Comparison of ENCODE assay signal across 31 mouse cellular contexts in genomic region chr11:116443935-116444334, GRCm38 (mm10). TPM values are rescaled to one million over a fixed set of nuclear protein-coding genes. Genes with fewer than 3 reads are reported as not detected.
DNase-seq lines count a peak whose midpoint lies in the region; ATAC-seq and TF ChIP-seq lines count a peak whose summit lies in the region.
"Had no signal": no experiment of that assay in that cellular context is flagged by ENCODE, and none has a peak within 500 bp of the region (broad histone marks: within the 10 kb centered on the region; RNA-seq: fewer than 3 reads in every experiment).

No protein-coding gene starts in this region.

- H3K36me3 ChIP-seq in hindbrain, embryonic 13.5 days = peaks cover 7% of the 10 kb centered on the region
- H3K36me3 ChIP-seq in hindbrain, embryonic 10.5 days = peaks cover 22% of the 10 kb centered on the region
- H3K36me3 ChIP-seq in midbrain, embryonic 11.5 days (ENCODE audit: control insufficient read depth, insufficient read depth, low read length) = peaks cover 4% of the 10 kb centered on the region; the same call in 1 of the 2 replicates
- peaks cover 6% of the 10 kb centered on the region for H3K36me3 ChIP-seq in midbrain, postnatal 0 days (ENCODE audit: insufficient read depth, low read length)
- H3K36me3 ChIP-seq in intestine, postnatal 0 days (ENCODE audit: control insufficient read depth, insufficient read depth) = peaks cover 9% of the 10 kb centered on the region

- H3K9me3 ChIP-seq in hindbrain, embryonic 13.5 days = no peaks in the 10 kb centered on the region
- H3K9me3 ChIP-seq in hindbrain, embryonic 10.5 days = no peaks in the 10 kb centered on the region
- no peaks in the 10 kb centered on the region for H3K9me3 ChIP-seq in midbrain, embryonic 11.5 days (ENCODE audit: control insufficient read depth, low read length)
- H3K9me3 ChIP-seq in midbrain, postnatal 0 days (ENCODE audit: low read length) = no peaks in the 10 kb centered on the region
- H3K9me3 ChIP-seq in intestine, postnatal 0 days (ENCODE audit: control insufficient read depth) = no peaks in the 10 kb centered on the region
- H3K9me3 ChIP-seq: embryonic facial prominence, embryonic 12.5 days; forebrain, embryonic 10.5 days; heart, embryonic 12.5 days; limb, embryonic 13.5 days had no signal

- H3K27me3 ChIP-seq in hindbrain, embryonic 13.5 days = peaks cover 23% of the 10 kb centered on the region
- peaks cover 23% of the 10 kb centered on the region for H3K27me3 ChIP-seq in hindbrain, embryonic 10.5 days (ENCODE audit: insufficient read depth, poor library complexity, severe bottlenecking)
- peaks cover 5% of the 10 kb centered on the region; the same call in 1 of the 2 replicates for H3K27me3 ChIP-seq in midbrain, embryonic 11.5 days (ENCODE audit: control insufficient read depth, insufficient read depth, low read length)
- no peaks in the 10 kb centered on the region; the same call in 1 of the 2 replicates for H3K27me3 ChIP-seq in midbrain, postnatal 0 days (ENCODE audit: insufficient read depth, low read length)
- no peaks in the 10 kb centered on the region; the same call in 1 of the 2 replicates for H3K27me3 ChIP-seq in intestine, postnatal 0 days (replicated peaks; ENCODE audit: control insufficient read depth, insufficient read depth, low read length)

- no peak overlapping the region for H3K4me3 ChIP-seq in hindbrain, embryonic 13.5 days
- no peak overlapping the region for H3K4me3 ChIP-seq in hindbrain, embryonic 10.5 days
- no peak overlapping the region for H3K4me3 ChIP-seq in midbrain, embryonic 11.5 days (ENCODE audit: low read depth, low read length)
- H3K4me3 ChIP-seq in midbrain, postnatal 0 days (ENCODE audit: low read depth, low read length) = no peak overlapping the region
- no peak overlapping the region for H3K4me3 ChIP-seq in intestine, postnatal 0 days (ENCODE audit: low read depth, low read length)
- H3K4me3 ChIP-seq: embryonic facial prominence, embryonic 12.5 days; forebrain, embryonic 10.5 days; heart, adult 2 months; heart, embryonic 12.5 days; limb, embryonic 13.5 days; myocyte had no signal

- WGBS in hindbrain, embryonic 13.5 days = 92% methylated on average over 6 of the region's 6 CpGs
- 86% methylated on average over 6 of the region's 6 CpGs for WGBS in hindbrain, embryonic 10.5 days
- WGBS in midbrain, embryonic 11.5 days = 89% methylated on average over 6 of the region's 6 CpGs
- 87% methylated on average over 6 of the region's 6 CpGs for WGBS in midbrain, postnatal 0 days
- 95% methylated on average over 6 of the region's 6 CpGs for WGBS in intestine, postnatal 0 days

- ATAC-seq in hindbrain, embryonic 13.5 days (ENCODE audit: low FRiP score) = no peak
- no peak for ATAC-seq in midbrain, embryonic 11.5 days (ENCODE audit: low FRiP score)
- no peak for ATAC-seq in midbrain, postnatal 0 days (ENCODE audit: low FRiP score)
- no peak for ATAC-seq in intestine, postnatal 0 days
- ATAC-seq: CD4-positive, CD25-positive, alpha-beta regulatory T cell, adult 4 months; forebrain, postnatal 0 days; midbrain, embryonic 16.5 days had no signal

- H3K4me1 ChIP-seq in hindbrain, embryonic 13.5 days (replicated peaks) = peaks cover 28% of the 10 kb centered on the region
- peaks cover 57% of the 10 kb centered on the region for H3K4me1 ChIP-seq in hindbrain, embryonic 10.5 days (replicated peaks)
- H3K4me1 ChIP-seq in midbrain, embryonic 11.5 days (ENCODE audit: control insufficient read depth, insufficient read depth, low read length) = no peaks in the 10 kb centered on the region
- H3K4me1 ChIP-seq in midbrain, postnatal 0 days (ENCODE audit: insufficient read depth, low read length) = no peaks in the 10 kb centered on the region; the same call in 1 of the 2 replicates
- H3K4me1 ChIP-seq in intestine, postnatal 0 days (replicated peaks; ENCODE audit: control insufficient read depth, insufficient read depth, low read length) = no peaks in the 10 kb centered on the region

- TF ChIP-seq CTCF in midbrain, postnatal 0 days (IDR thresholded peaks at IDR 0.05) = no peak
- TF ChIP-seq CTCF in intestine, postnatal 0 days (IDR thresholded peaks at IDR 0.05; ENCODE audit: low read depth) = no peak

- peak overlapping the region; percentile 24; the same call in 1 of the 2 replicates for H3K9ac ChIP-seq in hindbrain, embryonic 13.5 days
- H3K9ac ChIP-seq in midbrain, embryonic 11.5 days (ENCODE audit: low read length) = no peak overlapping the region
- H3K9ac ChIP-seq in midbrain, postnatal 0 days (replicated peaks; ENCODE audit: low read length, poor library complexity, severe bottlenecking) = no peak overlapping the region
- no peak overlapping the region for H3K9ac ChIP-seq in intestine, postnatal 0 days (ENCODE audit: low read depth, low read length)
- H3K9ac ChIP-seq: forebrain, postnatal 0 days; heart, embryonic 12.5 days had no signal

- no peak overlapping the region for H3K27ac ChIP-seq in hindbrain, embryonic 13.5 days
- H3K27ac ChIP-seq in hindbrain, embryonic 10.5 days = no peak overlapping the region; the same call in 1 of the 2 replicates
- no peak overlapping the region for H3K27ac ChIP-seq in midbrain, embryonic 11.5 days (ENCODE audit: low read depth, low read length)
- no peak overlapping the region for H3K27ac ChIP-seq in midbrain, postnatal 0 days (ENCODE audit: low read depth, low read length)
- H3K27ac ChIP-seq in intestine, postnatal 0 days (ENCODE audit: low read depth, low read length) = no peak overlapping the region
- H3K27ac ChIP-seq: forebrain, embryonic 10.5 days; heart, adult 2 months; limb, embryonic 13.5 days had no signal

- no peak for DNase-seq in hindbrain, embryonic 10.5 days (ENCODE audit: low spot score)
- DNase-seq in midbrain, embryonic 11.5 days (ENCODE audit: low spot score, missing footprints) = peak; percentile 69
- DNase-seq in midbrain, postnatal 0 days (ENCODE audit: low spot score) = no peak
- DNase-seq in adipocyte (ENCODE audit: low spot score) = peak; percentile 42
- DNase-seq in layer of hippocampus, postnatal 36 days = no peak
- DNase-seq: cerebellum, adult 9-10 months; cerebellum, postnatal 36 days; forebrain, postnatal 0 days; heart, adult 2 months; kidney, adult 18-20 months; kidney, postnatal 4 days; lung, postnatal 36 days; thymus, adult 2 months; thymus, postnatal 36 days had no signal

- no peak overlapping the region for H3K4me2 ChIP-seq in hindbrain, embryonic 13.5 days
- H3K4me2 ChIP-seq in midbrain, embryonic 11.5 days = no peak overlapping the region
- H3K4me2 ChIP-seq in midbrain, postnatal 0 days (ENCODE audit: low read depth, low read length, poor library complexity, severe bottlenecking) = no peak overlapping the region
- no peak overlapping the region for H3K4me2 ChIP-seq in intestine, postnatal 0 days (replicated peaks; ENCODE audit: low read depth)
- H3K4me2 ChIP-seq: embryonic facial prominence, embryonic 12.5 days; heart, embryonic 12.5 days; limb, embryonic 13.5 days; liver, embryonic 11.5 days had no signal

RNA-seq across cellular contexts. Expression of gene Ubald2, which starts 10.0 kb away (rescaled TPM):
- polyA plus RNA-seq in hindbrain, embryonic 13.5 days (2015; fragmentation: Nextera tagmentation; extraction: Ambion mirVana) = 43.6 and 44.5 TPM in 2 replicates
- 45.8 and 84.5 TPM in 2 replicates for polyA plus RNA-seq in hindbrain, embryonic 10.5 days (2016; fragmentation: Nextera tagmentation; extraction: Ambion mirVana)
- polyA plus RNA-seq in midbrain, embryonic 11.5 days (2014; fragmentation: Nextera tagmentation; extraction: Ambion mirVana) = 72.3 and 83.0 TPM in 2 replicates
- total RNA-seq in midbrain, postnatal 0 days (2014; rRNA removed) = 81.0 and 85.9 TPM in 2 replicates
- 40.1 and 40.9 TPM in 2 replicates for polyA plus RNA-seq in midbrain, postnatal 0 days (2015; fragmentation: Nextera tagmentation; extraction: Ambion mirVana)
- 10 to 100 TPM; 37.4 to 38.0 TPM for total RNA-seq in layer of hippocampus, postnatal 36 days (2021)
- polyA plus RNA-seq in intestine, postnatal 0 days (2015; fragmentation: Nextera tagmentation; extraction: Ambion mirVana) = 60.2 and 60.6 TPM in 2 replicates

RNA-seq across cellular contexts. Expression of gene Qrich2, which starts 22.1 kb away (rescaled TPM):
- 0.19 and 0.42 TPM in 2 replicates for polyA plus RNA-seq in hindbrain, embryonic 13.5 days (2015; fragmentation: Nextera tagmentation; extraction: Ambion mirVana)
- polyA plus RNA-seq in hindbrain, embryonic 10.5 days (2016; fragmentation: Nextera tagmentation; extraction: Ambion mirVana) = 0.16 and 0.20 TPM in 2 replicates
- 0.08 and 0.14 TPM in 2 replicates for polyA plus RNA-seq in midbrain, embryonic 11.5 days (2014; fragmentation: Nextera tagmentation; extraction: Ambion mirVana)
- total RNA-seq in midbrain, postnatal 0 days (2014; rRNA removed) = not detected in 2 replicates
- 0.14 and 0.15 TPM in 2 replicates for polyA plus RNA-seq in midbrain, postnatal 0 days (2015; fragmentation: Nextera tagmentation; extraction: Ambion mirVana)
- total RNA-seq in layer of hippocampus, postnatal 36 days (2021) = not detected
- 0.14 TPM in 1 of 2 replicates, not detected in the other for polyA plus RNA-seq in intestine, postnatal 0 days (2015; fragmentation: Nextera tagmentation; extraction: Ambion mirVana)
- total RNA-seq: forebrain, postnatal 0 days; gastrocnemius, adult 8-10 months; heart, adult 2 months; hematopoietic stem cell, adult 5-6 weeks; layer of hippocampus, postnatal 25 days had no signal
- polyA plus RNA-seq: CD4-positive, CD25-positive, alpha-beta regulatory T cell, adult 4 months; forebrain, postnatal 0 days; heart, embryonic 12.5 days; heart, postnatal 0 days; liver, embryonic 11.5 days; liver, embryonic 16.5 days; lung, embryonic 16.5 days; myocyte; neural tube, embryonic 14.5 days had no signal

RNA-seq across cellular contexts. Expression of gene Rnf157, which starts 31.1 kb away (rescaled TPM):
- 35.0 and 39.6 TPM in 2 replicates for polyA plus RNA-seq in hindbrain, embryonic 13.5 days (2015; fragmentation: Nextera tagmentation; extraction: Ambion mirVana)
- 9.5 and 16.9 TPM in 2 replicates for polyA plus RNA-seq in hindbrain, embryonic 10.5 days (2016; fragmentation: Nextera tagmentation; extraction: Ambion mirVana)
- 17.8 and 18.1 TPM in 2 replicates for polyA plus RNA-seq in midbrain, embryonic 11.5 days (2014; fragmentation: Nextera tagmentation; extraction: Ambion mirVana)
- total RNA-seq in midbrain, postnatal 0 days (2014; rRNA removed) = 113 and 138 TPM in 2 replicates
- polyA plus RNA-seq in midbrain, postnatal 0 days (2015; fragmentation: Nextera tagmentation; extraction: Ambion mirVana) = 53.7 and 57.0 TPM in 2 replicates
- 100 to 1,000 TPM; 212 to 247 TPM for total RNA-seq in layer of hippocampus, postnatal 36 days (2021)
- 4.9 and 6.6 TPM in 2 replicates for polyA plus RNA-seq in intestine, postnatal 0 days (2015; fragmentation: Nextera tagmentation; extraction: Ambion mirVana)

RNA-seq across cellular contexts. Expression of gene Prpsap1, which starts 50.1 kb away (rescaled TPM):
- polyA plus RNA-seq in hindbrain, embryonic 13.5 days (2015; fragmentation: Nextera tagmentation; extraction: Ambion mirVana) = 171 and 178 TPM in 2 replicates
- 210 and 236 TPM in 2 replicates for polyA plus RNA-seq in hindbrain, embryonic 10.5 days (2016; fragmentation: Nextera tagmentation; extraction: Ambion mirVana)
- polyA plus RNA-seq in midbrain, embryonic 11.5 days (2014; fragmentation: Nextera tagmentation; extraction: Ambion mirVana) = 173 and 183 TPM in 2 replicates
- 110 and 113 TPM in 2 replicates for total RNA-seq in midbrain, postnatal 0 days (2014; rRNA removed)
- 156 and 157 TPM in 2 replicates for polyA plus RNA-seq in midbrain, postnatal 0 days (2015; fragmentation: Nextera tagmentation; extraction: Ambion mirVana)
- 10 to 100 TPM; 93.0 to 93.3 TPM for total RNA-seq in layer of hippocampus, postnatal 36 days (2021)
- polyA plus RNA-seq in intestine, postnatal 0 days (2015; fragmentation: Nextera tagmentation; extraction: Ambion mirVana) = 177 and 194 TPM in 2 replicates

Comparison
In these comparisons a context has a peak if more than half of its experiments do, and no peak if none do; other contexts are left out.
1. DNase-seq: peak in midbrain, embryonic 11.5 days (single experiment) and adipocyte (single experiment); none in hindbrain, embryonic 10.5 days (single experiment), midbrain, postnatal 0 days (single experiment) and layer of hippocampus, postnatal 36 days (0 of 2).